Mouse (Mus musculus): Measurements from ENCODE around the gene Brca1. TPM values are rescaled to one million over a fixed set of nuclear protein-coding genes. Genes with fewer than 3 reads are reported as not detected.
"Not testable (repeated sequence)": the region's sequence is repeated elsewhere in the genome, so short reads cannot be mapped to it uniquely, and the experiment has no call there.

The Brca1 gene
- polyA plus RNA-seq (2014; fragmentation: Nextera tagmentation; extraction: Ambion mirVana) = 27.8 and 32.1 TPM in 2 replicates

DNA sequence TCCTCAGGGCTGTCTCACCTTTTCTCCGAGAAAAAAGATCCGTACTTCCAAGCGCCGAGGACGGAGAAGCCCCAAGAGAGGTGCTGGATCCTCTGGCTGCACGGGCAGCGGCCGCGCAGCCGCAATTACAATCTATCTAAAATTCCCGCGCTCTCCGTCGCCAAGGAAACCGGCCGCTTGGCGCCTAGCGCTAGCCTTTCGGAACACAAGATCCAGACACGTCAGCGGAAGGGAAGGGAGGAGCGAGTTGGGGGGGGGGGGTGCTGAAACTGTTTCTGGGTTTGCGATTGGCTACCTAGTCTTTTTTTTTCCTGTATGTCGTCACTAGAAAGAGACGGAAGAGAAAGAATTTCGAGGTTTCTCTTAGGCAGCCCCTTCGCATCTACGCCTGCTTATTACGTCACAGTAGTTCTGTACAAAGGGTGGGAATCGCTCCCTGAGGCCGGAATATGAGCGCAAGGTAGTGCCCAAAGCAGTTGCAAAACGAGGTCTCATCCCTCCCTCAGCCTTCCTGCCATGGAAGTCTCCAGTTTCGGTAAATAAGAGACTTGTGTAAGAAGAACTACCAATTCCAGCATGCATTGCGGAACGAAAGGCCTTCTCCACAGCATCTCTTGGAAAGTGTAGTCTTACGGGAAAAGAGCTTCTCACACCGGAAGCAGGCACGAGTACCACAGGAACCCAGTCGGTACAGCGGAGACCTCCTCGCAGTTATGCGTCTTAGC lies at the start of gene Brca1, which contains the start of gene Nbr1:
Gene Brca1, minus strand, starts transcription at position 205 of the 725 bp plus-strand sequence.
Gene Nbr1, plus strand, starts transcription at position 399 of the 725 bp plus-strand sequence.
- H3K9me3 ChIP-seq (ENCODE audit: control insufficient read depth, low read length) = no peaks in the 10 kb centered on the region
- H3K36me3 ChIP-seq (ENCODE audit: control insufficient read depth, insufficient read depth, low read length) = no peaks in the 10 kb centered on the region
- peak within 1 kb of the TSS; percentile 50 for H3K4me3 ChIP-seq (ENCODE audit: low read depth, low read length)
- peak within 1 kb of the TSS; percentile 70 for H3K9ac ChIP-seq (ENCODE audit: low read length)
- H3K27me3 ChIP-seq (ENCODE audit: control insufficient read depth, insufficient read depth, low read length) = no peaks in the 10 kb centered on the region
- peaks cover 2% of the 10 kb centered on the region; the same call in 1 of the 2 replicates for H3K4me1 ChIP-seq (replicated peaks; ENCODE audit: control insufficient read depth, insufficient read depth, low read length)
- peak within 1 kb of the TSS; percentile 63 for H3K4me2 ChIP-seq (ENCODE audit: low read depth, low read length, severe bottlenecking)
- DNase-seq (ENCODE audit: low spot score) = peak; percentile 98
- peak within 1 kb of the TSS; percentile 90 for H3K27ac ChIP-seq (ENCODE audit: low read depth, low read length)
- WGBS = under 1% methylated on average over 43 of the region's 43 CpGs
- peak; percentile 80 for ATAC-seq (replicated peaks; ENCODE audit: low FRiP score)

DNA sequence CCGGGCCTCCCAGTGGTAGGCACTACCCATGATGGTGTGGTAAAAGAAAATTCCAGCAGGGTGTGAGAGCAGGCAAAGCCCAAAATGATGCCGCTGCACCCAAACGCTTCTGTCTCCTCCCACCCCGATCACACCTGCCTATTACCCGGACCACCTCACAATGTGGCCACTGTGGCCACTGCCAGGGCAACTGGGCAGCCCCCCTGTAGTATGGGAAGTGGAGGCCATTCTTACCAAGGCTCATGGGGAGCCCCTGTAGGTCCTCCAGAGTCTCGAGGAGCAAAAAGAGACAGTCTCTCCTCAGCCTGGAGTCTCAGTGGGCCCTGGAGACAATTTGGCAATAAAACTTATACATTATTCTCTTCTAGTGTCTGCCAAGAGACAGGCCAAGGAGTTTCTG lies 47.4 kb upstream of the Brca1 start, which contains the start of gene Gm11634:
Gene Gm11634, minus strand, starts transcription at position 101 of the 400 bp plus-strand sequence.
- WGBS = 82% methylated on average over 6 of the region's 6 CpGs
- H3K9ac ChIP-seq (ENCODE audit: low read length) = no peak within 1 kb of the TSS
- H3K36me3 ChIP-seq (ENCODE audit: control insufficient read depth, insufficient read depth, low read length) = no peaks in the 10 kb centered on the region
- H3K4me3 ChIP-seq (ENCODE audit: low read depth, low read length) = no peak within 1 kb of the TSS
- H3K27ac ChIP-seq (ENCODE audit: low read depth, low read length) = no peak within 1 kb of the TSS
- H3K4me2 ChIP-seq (ENCODE audit: low read depth, low read length, severe bottlenecking) = no peak within 1 kb of the TSS
- ATAC-seq (replicated peaks; ENCODE audit: low FRiP score) = no peak
- no peaks in the 10 kb centered on the region for H3K4me1 ChIP-seq (replicated peaks; ENCODE audit: control insufficient read depth, insufficient read depth, low read length)
- no peak for DNase-seq (ENCODE audit: low spot score)
- no peaks in the 10 kb centered on the region for H3K9me3 ChIP-seq (ENCODE audit: control insufficient read depth, low read length)
- H3K27me3 ChIP-seq (ENCODE audit: control insufficient read depth, insufficient read depth, low read length) = no peaks in the 10 kb centered on the region

DNA sequence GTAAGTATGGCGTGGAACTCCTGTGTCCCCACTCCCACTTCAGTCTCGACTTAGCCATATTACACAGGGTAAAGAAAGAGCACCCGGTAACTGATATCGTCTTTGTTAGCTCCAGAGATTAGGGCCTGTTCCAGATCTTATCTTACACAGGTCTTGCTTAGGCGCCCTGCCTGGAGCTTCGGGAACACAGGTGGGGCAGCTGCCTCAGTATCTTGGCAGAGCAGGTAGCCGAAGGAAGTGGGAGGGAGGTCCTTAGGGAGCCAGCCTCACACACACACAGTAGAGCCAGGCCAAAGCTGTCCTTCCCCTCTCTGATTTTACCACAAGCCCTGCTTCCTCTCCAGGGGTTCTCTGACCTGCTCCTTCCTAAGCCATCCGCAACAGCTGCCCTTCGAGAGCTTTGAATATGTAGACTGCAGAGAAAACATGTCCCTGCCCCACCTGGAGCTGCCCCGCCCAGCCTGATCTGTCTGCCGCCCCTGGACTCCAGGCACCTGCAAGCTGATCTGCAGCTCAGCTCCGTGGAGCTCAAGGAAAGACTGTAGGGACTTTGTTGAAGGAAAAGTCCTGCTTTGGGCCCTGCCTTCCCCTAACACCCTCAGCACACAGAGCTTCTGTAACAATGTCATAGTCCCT lies 38.4 kb upstream of the Brca1 start:
- H3K4me3 ChIP-seq (ENCODE audit: low read depth, low read length) = no peak overlapping the region
- WGBS = 76% methylated on average over 12 of the region's 12 CpGs
- H3K27ac ChIP-seq (ENCODE audit: low read depth, low read length) = no peak overlapping the region
- no peaks in the 10 kb centered on the region for H3K9me3 ChIP-seq (ENCODE audit: control insufficient read depth, low read length)
- DNase-seq (ENCODE audit: low spot score) (no peak), ATAC-seq (replicated peaks; ENCODE audit: low FRiP score) (no peak)
- no peaks in the 10 kb centered on the region for H3K4me1 ChIP-seq (replicated peaks; ENCODE audit: control insufficient read depth, insufficient read depth, low read length)
- H3K27me3 ChIP-seq (ENCODE audit: control insufficient read depth, insufficient read depth, low read length) = no peaks in the 10 kb centered on the region
- H3K9ac ChIP-seq (ENCODE audit: low read length) = no peak overlapping the region
- H3K4me2 ChIP-seq (ENCODE audit: low read depth, low read length, severe bottlenecking) = no peak overlapping the region
- no peaks in the 10 kb centered on the region for H3K36me3 ChIP-seq (ENCODE audit: control insufficient read depth, insufficient read depth, low read length)

DNA sequence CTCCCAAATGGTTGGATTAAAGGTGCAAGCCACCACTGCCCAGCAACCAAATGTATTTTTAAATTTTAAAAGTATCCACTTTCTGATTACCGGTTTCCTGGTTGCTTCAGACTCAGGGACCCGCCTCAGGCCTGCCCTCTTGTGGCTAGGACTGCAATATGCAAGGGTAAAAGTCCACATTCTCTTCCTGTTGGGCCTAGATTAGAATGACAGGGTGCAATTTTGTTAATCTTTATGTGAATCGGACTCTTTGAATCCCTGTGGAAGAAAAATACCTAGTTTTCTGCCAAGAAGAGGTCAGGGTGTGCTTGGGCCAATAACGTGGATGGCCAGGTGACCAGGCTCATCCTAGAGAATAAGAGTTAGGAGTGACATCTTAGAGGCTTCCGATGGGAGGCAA lies 37.7 kb upstream of the Brca1 start:
- Histone ChIP-seq H3K27ac (ENCODE audit: low read depth, low read length) (no peak overlapping the region), H3K27me3 (ENCODE audit: control insufficient read depth, insufficient read depth, low read length) (no peaks in the 10 kb centered on the region), H3K9me3 (ENCODE audit: control insufficient read depth, low read length) (no peaks in the 10 kb centered on the region), H3K4me3 (ENCODE audit: low read depth, low read length) (no peak overlapping the region), H3K36me3 (ENCODE audit: control insufficient read depth, insufficient read depth, low read length) (no peaks in the 10 kb centered on the region), H3K4me2 (ENCODE audit: low read depth, low read length, severe bottlenecking) (no peak overlapping the region), H3K4me1 (replicated peaks; ENCODE audit: control insufficient read depth, insufficient read depth, low read length) (no peaks in the 10 kb centered on the region), H3K9ac (ENCODE audit: low read length) (no peak overlapping the region)
- ATAC-seq (replicated peaks; ENCODE audit: low FRiP score) = no peak
- 31% methylated on average over 5 of the region's 5 CpGs for WGBS
- peak; percentile 73 for DNase-seq (ENCODE audit: low spot score)

DNA sequence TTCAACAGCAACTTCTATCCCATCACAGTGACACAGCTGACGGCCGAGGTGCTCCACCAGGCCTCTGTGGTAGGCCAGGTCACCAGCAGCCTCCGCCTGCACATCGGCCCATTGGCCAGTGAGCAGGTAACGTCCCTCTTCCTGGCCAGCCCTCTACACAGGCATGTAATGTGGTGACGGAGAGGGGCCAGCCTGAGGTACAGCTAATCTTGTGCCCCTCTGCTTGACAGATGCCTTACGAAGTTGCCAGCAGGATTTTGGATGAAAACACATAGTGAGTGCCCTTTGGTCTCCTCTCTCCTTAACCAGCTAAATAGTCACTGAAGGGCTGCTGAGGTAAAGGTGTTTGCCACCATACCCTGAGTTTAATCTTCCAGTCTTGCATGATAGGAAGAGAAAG lies 37.1 kb upstream of the Brca1 start:
- H3K27me3 ChIP-seq (ENCODE audit: control insufficient read depth, insufficient read depth, low read length) = no peaks in the 10 kb centered on the region
- 88% methylated on average over 7 of the region's 7 CpGs for WGBS
- H3K9ac ChIP-seq (ENCODE audit: low read length) = no peak overlapping the region
- DNase-seq (ENCODE audit: low spot score) = no peak
- H3K4me2 ChIP-seq (ENCODE audit: low read depth, low read length, severe bottlenecking) = no peak overlapping the region
- H3K4me1 ChIP-seq (replicated peaks; ENCODE audit: control insufficient read depth, insufficient read depth, low read length) = no peaks in the 10 kb centered on the region
- no peak overlapping the region for H3K27ac ChIP-seq (ENCODE audit: low read depth, low read length)
- H3K9me3 ChIP-seq (ENCODE audit: control insufficient read depth, low read length) = no peaks in the 10 kb centered on the region
- H3K4me3 ChIP-seq (ENCODE audit: low read depth, low read length) = no peak overlapping the region
- ATAC-seq (replicated peaks; ENCODE audit: low FRiP score) = no peak
- H3K36me3 ChIP-seq (ENCODE audit: control insufficient read depth, insufficient read depth, low read length) = no peaks in the 10 kb centered on the region

DNA sequence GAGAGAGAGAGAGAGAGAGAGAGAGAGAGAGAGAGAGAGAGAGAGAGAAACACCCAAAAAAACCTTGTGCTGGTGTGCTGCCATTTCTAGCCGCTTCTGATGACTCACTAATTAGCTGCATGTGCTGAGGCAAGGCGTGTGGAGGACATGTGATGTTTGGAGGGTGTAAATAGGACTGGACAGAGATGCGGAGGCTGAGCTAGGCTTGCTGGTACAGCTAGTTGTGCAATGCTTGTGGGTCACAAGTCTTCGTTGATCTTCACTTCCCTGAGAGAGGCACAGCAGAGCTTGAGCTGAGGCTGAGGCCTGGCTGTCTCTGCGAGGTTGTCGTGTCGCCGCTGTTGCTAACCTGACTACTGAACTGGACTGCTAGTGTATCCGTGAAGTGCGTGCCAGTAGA lies 35.9 kb upstream of the Brca1 start:
- 90% methylated on average over 10 of the region's 10 CpGs for WGBS
- Histone ChIP-seq H3K9ac (ENCODE audit: low read length) (no peak overlapping the region), H3K4me3 (ENCODE audit: low read depth, low read length) (no peak overlapping the region), H3K27ac (ENCODE audit: low read depth, low read length) (no peak overlapping the region), H3K4me1 (replicated peaks; ENCODE audit: control insufficient read depth, insufficient read depth, low read length) (no peaks in the 10 kb centered on the region), H3K9me3 (ENCODE audit: control insufficient read depth, low read length) (no peaks in the 10 kb centered on the region), H3K36me3 (ENCODE audit: control insufficient read depth, insufficient read depth, low read length) (no peaks in the 10 kb centered on the region), H3K27me3 (ENCODE audit: control insufficient read depth, insufficient read depth, low read length) (no peaks in the 10 kb centered on the region), H3K4me2 (ENCODE audit: low read depth, low read length, severe bottlenecking) (no peak overlapping the region)
- ATAC-seq (replicated peaks; ENCODE audit: low FRiP score) (no peak), DNase-seq (ENCODE audit: low spot score) (no peak)

DNA sequence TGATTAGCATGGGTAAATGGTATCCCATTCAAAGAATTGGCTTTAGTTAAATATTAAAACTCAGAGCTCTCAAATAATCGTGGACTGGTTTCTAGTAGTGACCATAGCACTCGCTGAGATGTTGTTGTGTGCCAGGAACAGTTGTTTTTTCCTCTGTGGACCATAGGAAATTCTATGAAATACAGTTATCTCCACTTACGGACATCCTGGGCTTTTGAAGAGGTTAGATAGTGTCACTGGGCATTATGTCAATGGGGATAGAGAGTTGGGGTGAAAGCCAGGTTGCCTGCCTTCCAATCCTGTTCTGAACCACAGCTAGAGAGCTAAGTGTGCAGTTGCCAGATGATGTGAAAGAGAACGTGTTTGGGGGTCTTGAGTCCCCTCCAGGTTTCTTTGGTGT lies 34.0 kb upstream of the Brca1 start:
- H3K9me3 ChIP-seq (ENCODE audit: control insufficient read depth, low read length) = no peaks in the 10 kb centered on the region
- H3K4me2 ChIP-seq (ENCODE audit: low read depth, low read length, severe bottlenecking) = no peak overlapping the region
- H3K27ac ChIP-seq (ENCODE audit: low read depth, low read length) = no peak overlapping the region
- DNase-seq (ENCODE audit: low spot score) = no peak
- H3K4me1 ChIP-seq (replicated peaks; ENCODE audit: control insufficient read depth, insufficient read depth, low read length) = no peaks in the 10 kb centered on the region
- no peak overlapping the region for H3K4me3 ChIP-seq (ENCODE audit: low read depth, low read length)
- no peaks in the 10 kb centered on the region for H3K27me3 ChIP-seq (ENCODE audit: control insufficient read depth, insufficient read depth, low read length)
- no peaks in the 10 kb centered on the region; the same call in 1 of the 2 replicates for H3K36me3 ChIP-seq (ENCODE audit: control insufficient read depth, insufficient read depth, low read length)
- ATAC-seq (replicated peaks; ENCODE audit: low FRiP score) = no peak
- 81% methylated on average over 4 of the region's 4 CpGs for WGBS
- H3K9ac ChIP-seq (ENCODE audit: low read length) = no peak overlapping the region

DNA sequence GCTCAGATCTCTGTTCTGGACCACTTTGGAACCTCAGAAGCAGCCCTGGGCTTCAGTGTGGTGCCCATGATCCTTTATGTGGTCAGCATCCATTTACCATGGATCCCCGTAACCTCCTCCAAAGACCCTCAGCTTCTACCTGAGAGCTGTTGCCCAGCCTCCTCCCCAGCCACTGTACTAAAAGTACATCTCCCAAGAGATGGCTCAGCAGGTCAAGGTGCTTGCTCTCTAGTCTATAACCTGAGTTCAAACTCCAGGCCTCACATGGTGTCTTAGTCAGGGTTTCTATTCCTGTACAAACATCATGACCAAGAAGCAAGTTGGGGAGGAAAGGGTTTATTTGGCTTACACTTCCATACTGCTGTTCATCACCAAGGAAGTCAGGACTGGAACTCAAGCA lies 33.3 kb upstream of the Brca1 start:
- not testable (repeated sequence) for H3K36me3 ChIP-seq (ENCODE audit: control insufficient read depth, insufficient read depth, low read length); H3K27me3 ChIP-seq (ENCODE audit: control insufficient read depth, insufficient read depth, low read length); ATAC-seq (replicated peaks; ENCODE audit: low FRiP score); H3K4me3 ChIP-seq (ENCODE audit: low read depth, low read length); H3K4me1 ChIP-seq (replicated peaks; ENCODE audit: control insufficient read depth, insufficient read depth, low read length); H3K27ac ChIP-seq (ENCODE audit: low read depth, low read length); DNase-seq (ENCODE audit: low spot score); H3K9ac ChIP-seq (ENCODE audit: low read length); H3K4me2 ChIP-seq (ENCODE audit: low read depth, low read length, severe bottlenecking); H3K9me3 ChIP-seq (ENCODE audit: control insufficient read depth, low read length)
- 100% methylated on average over 1 of the region's 1 CpGs for WGBS
